Mouse (Mus musculus) CH12.LX (cell line): ENCODE measurements around the gene Psmg4. TPM values are rescaled to one million over a fixed set of nuclear protein-coding genes. Genes with fewer than 3 reads are reported as not detected.

Source experiments
- DNase-seq: peaks from one replicate; pipeline ENCODE4 v3.0.0-alpha.2; 2013; ENCODE audit errors: extremely low read depth
- H3K27ac ChIP-seq: 2 replicates; pipeline ENCODE4 v1.5.1; 2012; ENCODE audit warnings: low read depth, mild to moderate bottlenecking, control low read depth, moderate library complexity; ENCODE audit not compliant: insufficient read depth
- H3K27me3 ChIP-seq: replicated peaks from 2 replicates; pipeline ENCODE3; 2012; ENCODE audit warnings: inconsistent platforms
- H3K36me3 ChIP-seq, 2 experiments: replicated peaks in 1 of 2; 2 replicates each; pipeline versions ENCODE3 to v1.6.1; 2012; ENCODE audit warnings: inconsistent platforms in 1 of 2, low read length in 1 of 2, mild to moderate bottlenecking in 1 of 2, mixed read lengths in 1 of 2, moderate library complexity in 1 of 2; ENCODE audit not compliant: control insufficient read depth in 1 of 2, insufficient read depth in 1 of 2
- H3K4me1 ChIP-seq, 2 experiments: 2 replicates each; pipeline ENCODE4 v1.6.1; 2012; ENCODE audit warnings: inconsistent platforms in 1 of 2, moderate library complexity in 1 of 2; ENCODE audit not compliant: insufficient read depth in 2 of 2, control insufficient read depth in 1 of 2
- H3K4me2 ChIP-seq: 2 replicates; pipeline ENCODE4 v1.6.1; 2012; ENCODE audit warnings: low read depth, mild to moderate bottlenecking, control low read depth; ENCODE audit not compliant: poor library complexity, insufficient read depth, severe bottlenecking
- H3K4me3 ChIP-seq, 3 experiments: fragments of 150-350 bp in 1 of 3; sonication (generic) in 1 of 3; replicated peaks in 1 of 3; 2 replicates each; pipeline versions ENCODE3 to v1.5.1; 2011 to 2012; ENCODE audit warnings: low read depth in 2 of 3, low read length in 2 of 3, mild to moderate bottlenecking in 2 of 3, moderate library complexity in 2 of 3, control low read depth in 1 of 3, improper control_type of control experiment in 1 of 3, inconsistent platforms in 1 of 3, mixed read lengths in 1 of 3; ENCODE audit not compliant: poor library complexity in 1 of 3
- H3K79me2 ChIP-seq: replicated peaks from 2 replicates; pipeline ENCODE4 v1.6.1; 2012; ENCODE audit warnings: mild to moderate bottlenecking, moderate library complexity; ENCODE audit not compliant: control insufficient read depth, poor library complexity, insufficient read depth, severe bottlenecking; ENCODE audit errors: extremely low read depth
- H3K9ac ChIP-seq: 2 replicates; pipeline ENCODE4 v1.6.1; 2012; ENCODE audit warnings: low read depth, mild to moderate bottlenecking, control low read depth, moderate library complexity; ENCODE audit not compliant: insufficient read depth
- H3K9me3 ChIP-seq: replicated peaks from 2 replicates; pipeline ENCODE3; 2012; ENCODE audit warnings: low read length, inconsistent platforms, mixed read lengths
- BHLHE40 ChIP-seq: IDR thresholded peaks from 2 replicates; pipeline ENCODE4 v1.6.1; 2011; ENCODE audit warnings: mild to moderate bottlenecking, low read depth, low read length, improper control_type of control experiment
- CHD2 ChIP-seq: IDR thresholded peaks from 2 replicates; pipeline ENCODE4 v1.6.1; 2011; ENCODE audit warnings: low read length, improper control_type of control experiment
- E2F4 ChIP-seq: IDR thresholded peaks from 2 replicates; pipeline ENCODE4 v1.6.1; 2011; ENCODE audit warnings: low read depth, low read length, improper control_type of control experiment; ENCODE audit not compliant: insufficient replicate concordance
- ELF1 ChIP-seq: IDR thresholded peaks from 2 replicates; pipeline ENCODE4 v1.6.1; 2014; ENCODE audit warnings: low read depth, mild to moderate bottlenecking, inconsistent platforms, low read length, improper control_type of control experiment
- ETS1 ChIP-seq: conservative IDR thresholded peaks from 2 replicates; pipeline ENCODE4 v1.6.1; 2012; ENCODE audit warnings: low read depth, mild to moderate bottlenecking, inconsistent platforms, low read length, improper control_type of control experiment, moderate library complexity
- GABPA ChIP-seq: IDR thresholded peaks from 2 replicates; pipeline ENCODE4 v1.6.1; 2012; ENCODE audit warnings: low read depth, low read length, improper control_type of control experiment, inconsistent platforms; ENCODE audit not compliant: insufficient replicate concordance
- IRF4 ChIP-seq: IDR thresholded peaks from 2 replicates; pipeline ENCODE4 v1.6.1; 2014; ENCODE audit warnings: low read depth, mild to moderate bottlenecking, inconsistent platforms, low read length, improper control_type of control experiment
- MAFK ChIP-seq: IDR thresholded peaks from 2 replicates; pipeline ENCODE4 v1.6.1; 2011; ENCODE audit warnings: low read length, improper control_type of control experiment; ENCODE audit not compliant: insufficient replicate concordance
- MAZ ChIP-seq: IDR thresholded peaks from 2 replicates; pipeline ENCODE4 v1.6.1; 2012; ENCODE audit warnings: low read depth, mild to moderate bottlenecking, inconsistent platforms, low read length, improper control_type of control experiment, moderate library complexity
- MEF2A ChIP-seq: IDR thresholded peaks from 2 replicates; pipeline ENCODE4 v1.6.1; 2014; ENCODE audit warnings: low read depth, mild to moderate bottlenecking, inconsistent platforms, low read length, improper control_type of control experiment, borderline replicate concordance
- MXI1 ChIP-seq: IDR thresholded peaks from 2 replicates; pipeline ENCODE4 v1.6.1; 2011; ENCODE audit warnings: mild to moderate bottlenecking, low read depth, low read length, improper control_type of control experiment
- MYC ChIP-seq: IDR thresholded peaks from 2 replicates; pipeline ENCODE4 v1.6.1; 2011; ENCODE audit warnings: low read depth, mild to moderate bottlenecking, improper control_type of control experiment, low read length
- NRF1 ChIP-seq: IDR thresholded peaks from 2 replicates; pipeline ENCODE4 v1.6.1; 2014; ENCODE audit warnings: low read depth, mild to moderate bottlenecking, inconsistent platforms, low read length, improper control_type of control experiment, moderate library complexity
- PAX5 ChIP-seq: IDR thresholded peaks from 2 replicates; pipeline ENCODE4 v1.6.1; 2012; ENCODE audit warnings: low read length, inconsistent platforms, mixed read lengths
- POLR2A ChIP-seq: IDR thresholded peaks from 2 replicates; pipeline ENCODE4 v1.6.1; 2011; ENCODE audit warnings: low read depth, mild to moderate bottlenecking, improper control_type of control experiment, low read length
- RAD21 ChIP-seq: IDR thresholded peaks from 2 replicates; pipeline ENCODE4 v1.6.1; 2011; ENCODE audit warnings: low read depth, mild to moderate bottlenecking, low read length, improper control_type of control experiment, moderate library complexity
- SIN3A ChIP-seq: IDR thresholded peaks from 2 replicates; pipeline ENCODE4 v1.6.1; 2012; ENCODE audit warnings: low read length, improper control_type of control experiment, inconsistent platforms
- SMC3 ChIP-seq: IDR thresholded peaks from 2 replicates; pipeline ENCODE4 v1.6.1; 2011; ENCODE audit warnings: low read depth, low read length, improper control_type of control experiment
- TBP ChIP-seq: conservative IDR thresholded peaks from 2 replicates; pipeline ENCODE4 v1.6.1; 2011; ENCODE audit warnings: low read depth, low read length, improper control_type of control experiment
- ZC3H11A ChIP-seq: IDR thresholded peaks from 2 replicates; pipeline ENCODE4 v1.6.1; 2012; ENCODE audit warnings: low read depth, mild to moderate bottlenecking, inconsistent platforms, low read length, improper control_type of control experiment
- ZKSCAN1 ChIP-seq: IDR thresholded peaks from 2 replicates; pipeline ENCODE4 v1.6.1; 2012; ENCODE audit warnings: low read depth, inconsistent platforms, low read length, improper control_type of control experiment, borderline replicate concordance
- ZMIZ1 ChIP-seq: IDR thresholded peaks from 2 replicates; pipeline ENCODE4 v1.6.1; 2012; ENCODE audit warnings: low read depth, mild to moderate bottlenecking, inconsistent platforms, low read length, improper control_type of control experiment
- dilution Hi-C: fragments of 300-500 bp; cut with MboI; formaldehyde crosslinking; loops from 2 replicates; pipeline ENCODE4 v1.14.3; 2020; ENCODE audit warnings: low sequenced_read_pairs; ENCODE audit not compliant: extremely low pct_unique_long_range_greater_than_20kb, extremely low pct_ligation_motif_present
- in situ Hi-C: fragments of 300-500 bp; cut with MboI; formaldehyde crosslinking; loops from 3 replicates; pipeline ENCODE4 v1.14.3; 2019; ENCODE audit warnings: low sequenced_read_pairs, low pct_ligation_motif_present, low pct_unique_long_range_greater_than_20kb, mixed read lengths
- polyA plus RNA-seq: library from polyadenylated mRNA; unstranded; fragments of >175 nt; gene quantifications from 2 replicates; pipeline ENCODE4 v1.2.1, GENCODE M21; 2012; ENCODE audit warnings: low read depth; ENCODE audit not compliant: insufficient read length
- total RNA-seq, 2 experiments: library from RNA; depleted of rRNA; stranded (reverse); fragments of 300-350 nt in 1 of 2; fragments of >200 nt in 1 of 2; gene quantifications; 2 replicates each; pipeline ENCODE4 v1.2.3; 2012 to 2014

The Psmg4 gene
- total and polyA plus RNA-seq, 3 experiments, result 120 to 234 (median 194) TPM

DNA sequence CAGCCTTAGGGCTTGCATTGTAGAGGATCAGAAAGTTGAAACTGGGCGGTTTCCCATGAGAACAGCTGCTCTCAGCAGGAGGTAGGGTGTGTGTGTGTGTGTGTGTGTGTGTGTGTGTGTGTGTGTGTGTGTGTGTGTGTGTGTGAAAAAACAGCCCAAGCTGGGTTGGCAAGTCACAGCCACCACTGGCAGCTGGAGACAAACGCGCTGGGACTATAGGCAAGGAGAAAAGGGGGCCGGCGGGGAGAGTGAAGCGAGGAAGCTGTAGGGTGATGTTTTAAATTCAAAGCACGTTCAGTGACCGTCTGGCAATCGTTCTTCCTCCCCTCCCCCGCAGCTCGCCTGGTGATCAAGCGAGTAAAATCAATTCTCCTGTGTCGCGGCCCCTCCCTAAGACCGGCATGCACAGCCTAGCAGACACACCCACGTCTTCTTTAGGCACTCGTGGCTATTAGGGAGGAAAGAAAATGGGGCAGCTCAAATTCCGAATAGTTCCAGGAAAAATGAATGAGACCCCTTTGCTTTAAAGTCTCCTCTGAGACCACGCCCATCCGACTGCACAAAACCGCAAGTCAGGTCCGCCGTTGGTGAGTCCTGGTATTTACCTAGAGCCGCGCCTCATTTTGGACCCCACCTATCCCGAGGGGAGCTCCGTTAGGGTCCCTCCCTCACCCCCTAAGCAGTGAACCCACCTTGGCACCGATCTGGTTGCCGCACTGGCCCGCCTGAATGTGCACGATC lies 33.1 kb upstream of the Psmg4 start:
- H3K36me3 ChIP-seq, result peaks cover 0 to 16% of the 10 kb centered on the region in 2 experiments
- in situ Hi-C loops, result loop anchor here (5.0 kb wide), 1 partner anchor 77 kb away; no protein-coding TSS in a partner anchor
- peaks cover 3% of the 10 kb centered on the region; the same call in 1 of the 2 replicates for H3K79me2 ChIP-seq
- TF ChIP-seq SMC3 (no peak), MYC (no peak), BHLHE40 (0 out of 2 replicates have a peak, but pooled peaks have one; percentile 6), MAFK (no peak), PAX5 (no peak), E2F4 (no peak), MXI1 (no peak; the same call in 1 of the 2 replicates), ETS1 (no peak; the same call in 1 of the 2 replicates), SIN3A (peak; percentile 47; the same call in 1 of the 2 replicates), POLR2A (no peak), ZMIZ1 (no peak), MEF2A (0 out of 2 replicates have a peak, but pooled peaks have one; percentile 8), GABPA (no peak), RAD21 (no peak), MAZ (no peak), TBP (no peak), NRF1 (no peak), CHD2 (no peak), ZKSCAN1 (no peak), IRF4 (peak; percentile 36), ELF1 (no peak), ZC3H11A (no peak)
- TF ChIP-seq, all 38 proteins: peak for 4
- Histone ChIP-seq H3K27me3 (no peaks in the 10 kb centered on the region), H3K4me3 (peak overlapping the region; percentile 68 to 85 (median 83)), H3K4me2 (peak overlapping the region; percentile 34), H3K4me1 (peaks cover 11 to 33% of the 10 kb centered on the region in 2 experiments), H3K9ac (peak overlapping the region; percentile 70), H3K27ac (peak overlapping the region; percentile 38; the same call in 1 of the 2 replicates), H3K9me3 (no peaks in the 10 kb centered on the region)
- dilution Hi-C loops, result no loop called here
- peak; percentile 60 for DNase-seq
